Mouse (Mus musculus) lung, embryonic 16.5 days (tissue): Measurements from ENCODE around the gene H2al1m. TPM values are rescaled to one million over a fixed set of nuclear protein-coding genes. Genes with fewer than 3 reads are reported as not detected.
"Not testable (repeated sequence)": the region's sequence is repeated elsewhere in the genome, so short reads cannot be mapped to it uniquely, and the experiment has no call there.

ENCODE experiments used
- ATAC-seq: fragments of 200-750 bp; cut with Nextera tagmentation; 2 replicates; pipeline ENCODE4 v1.8.0; 2017; ENCODE audit warnings: low read depth, mild to moderate bottlenecking, moderate library complexity
- H3K27ac ChIP-seq: fragments of 300-500 bp; sonication (generic); 2 replicates; pipeline ENCODE4 v1.5.1; 2014; ENCODE audit warnings: mild to moderate bottlenecking, control low read depth, low read length
- H3K27me3 ChIP-seq: fragments of 300-500 bp; sonication (generic); 2 replicates; pipeline ENCODE4 v1.6.1; 2014; ENCODE audit warnings: low read depth, low read length, mixed read lengths; ENCODE audit not compliant: control insufficient read depth, insufficient read depth
- H3K36me3 ChIP-seq: fragments of 300-500 bp; sonication (generic); 2 replicates; pipeline ENCODE4 v1.6.1; 2014; ENCODE audit warnings: low read length; ENCODE audit not compliant: control insufficient read depth, insufficient read depth
- H3K4me1 ChIP-seq: fragments of 300-500 bp; sonication (generic); replicated peaks from 2 replicates; pipeline ENCODE4 v1.6.1; 2014; ENCODE audit warnings: low read length, mixed read lengths; ENCODE audit not compliant: control insufficient read depth, insufficient read depth
- H3K4me2 ChIP-seq: fragments of 300-500 bp; sonication (generic); 2 replicates; pipeline ENCODE4 v1.6.1; 2014; ENCODE audit warnings: low read depth, low read length, control low read depth
- H3K4me3 ChIP-seq: fragments of 300-500 bp; sonication (generic); 2 replicates; pipeline ENCODE4 v1.5.1; 2014; ENCODE audit warnings: mild to moderate bottlenecking, low read length, control low read depth
- H3K9ac ChIP-seq: fragments of 300-500 bp; sonication (generic); 2 replicates; pipeline ENCODE4 v1.6.1; 2014; ENCODE audit warnings: low read length, control low read depth
- H3K9me3 ChIP-seq: fragments of 300-500 bp; sonication (generic); 2 replicates; pipeline ENCODE4 v1.6.1; 2016; ENCODE audit warnings: low read length; ENCODE audit not compliant: control insufficient read depth
- WGBS: fragments of 180-500 bp; shearing (Covaris S2); extraction: QIAGEN DNeasy Blood & Tissue Kit; methylation state at CpG from one replicate; pipeline ENCODE4 v1.1.7; 2014; 5-methylcytosine and 5-hydroxymethylcytosine counted together
- polyA plus RNA-seq: library from polyadenylated mRNA; unstranded; fragments of >200 nt; fragmentation: Nextera tagmentation; extraction: Ambion mirVana; gene quantifications from 2 replicates; pipeline ENCODE4 v1.2.1, GENCODE M21; 2015

H2al1m gene
- polyA plus RNA-seq, 1 experiment from 2014 or later: not detected

DNA sequence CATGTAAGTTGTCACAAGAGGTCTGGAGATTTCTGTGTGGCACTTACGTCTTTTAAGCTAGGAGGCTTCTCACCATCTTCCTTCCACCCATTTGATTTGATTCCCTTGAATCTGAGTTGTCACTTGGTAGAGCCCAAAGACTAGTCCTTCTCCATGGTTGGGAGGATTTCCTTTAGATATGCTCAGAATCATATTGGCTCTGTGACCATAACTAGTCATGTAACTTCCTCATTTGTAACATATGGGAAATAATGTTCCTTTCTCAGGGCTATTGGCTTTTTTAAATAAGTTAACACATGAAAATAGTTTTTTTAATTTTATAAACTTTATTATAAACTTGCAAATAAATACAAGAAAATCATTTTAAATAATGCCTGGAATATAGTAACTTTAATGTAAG, 24.3 kb upstream of the H2al1m start:
- Histone ChIP-seq H3K9me3 (no peaks in the 10 kb centered on the region), H3K9ac (no peak overlapping the region), H3K27me3 (no peaks in the 10 kb centered on the region), H3K27ac (no peak overlapping the region), H3K4me2 (no peak overlapping the region), H3K4me1 (no peaks in the 10 kb centered on the region), H3K4me3 (no peak overlapping the region), H3K36me3 (no peaks in the 10 kb centered on the region)
- ATAC-seq: no peak
- 65% methylated on average over 1 of the region's 1 CpGs for WGBS

DNA sequence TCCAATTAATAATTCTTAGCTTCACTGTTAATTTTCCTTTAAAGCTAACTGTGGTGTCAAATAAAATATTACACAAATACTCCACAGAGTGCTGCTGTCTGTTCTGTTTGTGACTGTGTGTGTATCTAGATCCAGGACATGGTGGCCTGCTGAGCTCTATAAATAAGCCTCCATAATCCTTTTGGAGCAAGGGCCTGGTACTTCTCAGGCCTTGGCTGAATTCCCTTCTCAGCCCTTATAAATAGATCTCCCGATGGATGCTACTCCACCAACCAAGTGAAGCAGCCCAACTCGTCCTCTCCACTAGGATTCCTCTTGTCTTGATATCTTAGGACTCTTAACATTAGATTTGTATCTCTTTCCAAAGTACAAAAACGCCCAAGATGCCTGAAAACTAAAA, 12.5 kb upstream of the H2al1m start:
- ATAC-seq: no peak
- no peak overlapping the region for H3K27ac ChIP-seq
- H3K4me1 ChIP-seq: no peaks in the 10 kb centered on the region
- no peak overlapping the region for H3K9ac ChIP-seq
- 48% methylated on average over 3 of the region's 3 CpGs for WGBS
- H3K4me3 ChIP-seq: no peak overlapping the region
- no peak overlapping the region for H3K4me2 ChIP-seq
- H3K9me3 ChIP-seq: no peaks in the 10 kb centered on the region
- no peaks in the 10 kb centered on the region for H3K27me3 ChIP-seq
- no peaks in the 10 kb centered on the region for H3K36me3 ChIP-seq

DNA sequence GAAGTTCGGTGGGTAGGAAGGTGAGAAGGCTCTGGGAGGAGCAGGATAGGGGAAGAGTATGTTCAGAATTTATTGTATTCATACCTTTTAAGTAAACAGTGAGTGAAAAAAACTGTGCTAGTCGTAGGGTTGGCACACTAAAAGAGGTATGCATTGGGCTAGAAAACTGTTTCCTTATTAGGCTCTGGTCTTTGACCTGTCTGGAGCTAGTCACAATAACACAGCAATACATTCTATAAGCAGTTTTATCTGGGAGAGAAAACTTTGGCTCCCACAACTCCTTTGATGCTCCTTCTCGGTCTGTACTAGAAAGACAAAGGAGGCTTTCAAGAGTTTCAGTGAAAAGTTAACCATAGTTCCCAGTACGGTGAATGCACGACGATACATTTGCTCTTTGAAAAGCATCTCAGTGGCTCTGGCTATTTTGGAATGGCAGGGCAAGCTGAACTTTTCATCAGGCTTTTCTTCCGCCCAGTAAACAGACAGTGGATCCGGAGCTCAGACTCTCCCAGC, 11.6 kb upstream of the H2al1m start:
- Histone ChIP-seq H3K4me3 (peak overlapping the region; percentile 60), H3K27ac (peak overlapping the region; percentile 25; the same call in 1 of the 2 replicates), H3K4me2 (peak overlapping the region; percentile 53), H3K9ac (peak overlapping the region; percentile 64), H3K4me1 (no peaks in the 10 kb centered on the region), H3K9me3 (no peaks in the 10 kb centered on the region), H3K27me3 (no peaks in the 10 kb centered on the region), H3K36me3 (no peaks in the 10 kb centered on the region)
- WGBS: 12% methylated on average over 8 of the region's 8 CpGs
- peak; percentile 36 for ATAC-seq

DNA sequence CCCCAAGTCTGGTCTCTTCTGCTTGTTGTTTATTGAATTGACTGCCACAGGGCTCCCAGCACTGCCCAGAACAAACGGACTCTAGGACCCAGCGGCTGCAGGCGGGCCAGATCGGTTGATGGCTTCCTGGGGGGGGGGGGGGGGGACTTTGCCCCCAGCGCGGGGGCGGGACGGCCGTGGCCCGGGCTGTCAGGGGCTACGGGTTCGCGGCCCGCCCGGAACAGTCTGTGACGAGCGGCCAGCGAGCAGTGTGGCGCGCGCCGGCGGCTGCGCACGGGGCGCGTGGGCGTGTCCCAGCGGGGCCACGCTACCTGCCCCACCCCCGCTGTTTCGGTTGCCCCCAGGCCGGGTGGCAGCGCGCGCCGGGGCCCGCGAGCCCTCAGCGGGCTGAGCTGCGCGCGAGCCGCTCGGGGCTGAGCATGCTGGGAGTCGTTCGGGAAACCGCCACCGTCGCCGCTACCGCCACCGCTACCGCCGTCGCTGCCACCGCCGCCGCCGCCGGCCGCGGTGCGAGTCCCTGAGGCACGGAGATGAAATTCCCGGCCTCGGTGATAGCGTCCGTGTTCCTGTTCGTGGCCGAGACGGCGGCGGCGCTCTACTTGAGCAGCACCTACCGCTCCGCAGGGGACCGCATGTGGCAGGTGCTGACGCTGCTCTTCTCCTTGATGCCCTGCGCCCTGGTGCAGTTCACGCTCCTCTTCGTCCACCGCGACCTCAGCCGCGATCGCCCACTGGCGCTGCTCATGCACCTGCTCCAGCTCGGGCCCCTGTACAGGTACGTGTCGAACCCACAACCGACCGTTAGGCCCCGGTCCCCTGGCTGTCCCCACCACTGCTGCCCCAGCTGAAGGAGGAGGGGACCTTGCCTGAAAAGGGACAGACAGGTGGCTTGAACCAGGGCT, 10.9 kb upstream of the H2al1m start, which contains the start of gene Xk:
Gene Xk, plus strand, starts transcription at position 297 of the 902 bp plus-strand sequence.
- Histone ChIP-seq H3K27me3 (no peaks in the 10 kb centered on the region), H3K4me3 (peak within 1 kb of the TSS; percentile 60), H3K36me3 (no peaks in the 10 kb centered on the region), H3K9me3 (no peaks in the 10 kb centered on the region), H3K27ac (peak within 1 kb of the TSS; percentile 25), H3K9ac (peak within 1 kb of the TSS; percentile 64), H3K4me2 (peak within 1 kb of the TSS; percentile 53), H3K4me1 (no peaks in the 10 kb centered on the region)
- peak; percentile 92 for ATAC-seq
- 9% methylated on average over 47 of the region's 94 CpGs for WGBS

DNA sequence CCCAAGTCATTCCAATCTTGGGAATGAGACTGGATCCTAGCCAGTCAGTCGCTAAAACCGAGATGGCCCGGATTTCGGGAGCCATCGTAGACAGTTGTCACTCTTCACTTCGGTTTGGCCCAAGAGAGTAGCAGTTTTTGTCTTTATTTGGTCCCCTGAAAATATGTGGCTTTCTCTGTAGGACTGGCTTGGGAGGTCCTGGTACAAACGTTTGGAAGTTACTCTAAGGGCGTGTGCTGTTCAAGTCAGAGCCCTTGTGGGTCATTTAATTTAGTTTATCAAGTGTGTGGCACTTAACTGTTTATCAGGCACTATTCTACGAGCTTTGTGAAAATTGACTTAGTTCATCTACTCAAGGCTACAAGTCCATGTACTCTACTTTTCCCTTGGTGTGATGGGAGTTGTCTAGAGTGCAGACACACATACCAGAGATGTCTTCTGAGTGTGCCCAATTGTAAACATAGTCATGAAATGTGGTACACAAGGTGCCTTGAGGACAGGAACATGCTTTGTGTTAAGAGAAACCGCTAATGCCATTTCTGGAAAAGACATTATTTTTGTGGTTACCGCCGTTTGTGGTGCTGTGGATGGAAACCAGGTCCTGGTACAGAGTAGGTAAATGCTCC, 10.1 kb upstream of the H2al1m start:
- Histone ChIP-seq H3K9ac (peak overlapping the region; percentile 64; the same call in 1 of the 2 replicates), H3K27me3 (no peaks in the 10 kb centered on the region), H3K36me3 (no peaks in the 10 kb centered on the region), H3K4me3 (peak overlapping the region; percentile 60), H3K4me1 (no peaks in the 10 kb centered on the region), H3K9me3 (no peaks in the 10 kb centered on the region), H3K27ac (no peak overlapping the region), H3K4me2 (peak overlapping the region; percentile 53)
- WGBS: 51% methylated on average over 12 of the region's 12 CpGs
- no peak for ATAC-seq

DNA sequence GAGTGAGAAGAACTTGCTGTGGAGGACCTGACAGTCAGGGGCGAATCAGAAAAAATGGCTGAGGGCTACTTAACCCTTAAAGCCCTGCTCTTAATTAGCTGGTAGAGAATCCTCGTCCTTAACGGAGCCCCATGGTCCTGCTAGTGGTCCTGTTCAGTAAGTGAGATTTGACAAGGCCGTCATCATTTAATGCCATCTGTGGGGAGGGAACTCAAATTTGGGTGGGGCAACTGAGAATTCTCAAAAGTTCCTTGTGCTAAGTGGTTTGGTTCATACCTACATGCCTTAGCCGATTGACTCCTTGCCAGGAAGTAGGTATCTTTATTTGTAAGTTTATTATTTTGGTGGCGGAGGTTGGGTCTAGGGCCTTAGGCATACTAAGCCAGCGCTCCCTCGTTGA, 9.2 kb upstream of the H2al1m start:
- ATAC-seq: no peak
- WGBS: 65% methylated on average over 8 of the region's 8 CpGs
- H3K4me3 ChIP-seq: no peak overlapping the region

DNA sequence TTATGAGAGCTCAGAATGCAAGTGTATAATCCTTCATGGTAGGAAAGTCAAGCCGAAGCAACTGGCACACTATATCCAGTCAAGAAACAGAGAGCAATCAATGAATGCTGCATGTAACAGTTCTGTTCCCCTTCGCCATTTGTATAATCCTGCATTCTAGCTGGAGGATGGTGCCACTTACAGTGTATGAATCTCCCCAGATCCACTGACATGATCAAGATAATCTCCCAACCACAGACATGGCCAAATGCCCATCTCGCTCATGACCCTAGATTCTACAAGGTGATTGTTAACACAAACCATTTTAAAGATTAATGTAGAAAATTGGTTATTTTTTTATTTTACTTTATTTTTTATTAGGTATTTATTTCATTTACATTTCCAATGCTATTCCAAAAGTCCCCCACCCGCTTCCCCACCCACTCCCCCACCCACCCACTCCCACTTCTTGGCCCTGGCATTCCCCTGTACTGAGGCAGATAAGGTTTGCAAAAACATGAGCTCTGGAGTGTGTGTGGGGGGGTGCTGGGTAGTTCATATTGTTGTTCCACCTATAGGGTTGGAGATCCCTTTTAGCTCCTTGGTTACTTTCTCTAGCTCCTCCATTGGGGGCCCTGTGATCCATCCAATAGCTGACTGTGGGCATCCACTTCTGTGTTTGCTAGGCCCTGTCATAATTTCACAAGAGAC, 9.7 kb downstream of the H2al1m start:
- H3K4me2 ChIP-seq, ATAC-seq, H3K27ac ChIP-seq, H3K36me3 ChIP-seq, H3K27me3 ChIP-seq, H3K9ac ChIP-seq, H3K9me3 ChIP-seq, H3K4me1 ChIP-seq, H3K4me3 ChIP-seq: not testable (repeated sequence)
- 88% methylated on average over 3 of the region's 4 CpGs for WGBS

More for the DNA sequence above, 9.2 kb upstream of the H2al1m start:
- Histone ChIP-seq H3K9me3 (no peaks in the 10 kb centered on the region), H3K27me3 (no peaks in the 10 kb centered on the region), H3K27ac (no peak overlapping the region), H3K9ac (no peak overlapping the region), H3K4me2 (no peak overlapping the region), H3K4me1 (no peaks in the 10 kb centered on the region), H3K36me3 (no peaks in the 10 kb centered on the region)

DNA sequence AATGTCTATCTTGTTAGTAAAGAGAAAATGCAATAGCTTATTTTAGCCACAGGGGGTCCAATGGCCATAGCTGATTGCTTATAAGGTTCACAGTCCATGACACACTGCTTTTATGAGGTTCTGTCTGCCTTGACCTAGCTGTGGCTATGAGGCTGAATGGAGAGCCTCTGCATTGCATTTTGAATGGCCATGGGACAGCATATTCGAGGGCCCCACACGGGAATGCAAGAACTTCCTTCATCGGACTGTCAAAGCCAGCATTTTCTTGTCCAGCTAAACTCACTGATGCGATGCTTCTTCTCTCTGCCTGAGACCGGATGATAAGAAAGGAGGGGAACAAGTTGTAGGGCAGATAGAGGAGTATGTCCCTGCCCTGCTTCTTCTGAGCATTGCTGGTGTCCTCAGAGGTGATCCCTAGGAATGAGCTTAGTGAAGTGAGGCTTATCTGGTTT, 14.9 kb downstream of the H2al1m start:
- Histone ChIP-seq H3K4me3 (no peak overlapping the region), H3K27me3 (no peaks in the 10 kb centered on the region), H3K9me3 (no peaks in the 10 kb centered on the region), H3K4me1 (no peaks in the 10 kb centered on the region), H3K9ac (no peak overlapping the region), H3K36me3 (no peaks in the 10 kb centered on the region), H3K4me2 (no peak overlapping the region), H3K27ac (no peak overlapping the region)
- 85% methylated on average over 5 of the region's 5 CpGs for WGBS
- no peak for ATAC-seq

DNA sequence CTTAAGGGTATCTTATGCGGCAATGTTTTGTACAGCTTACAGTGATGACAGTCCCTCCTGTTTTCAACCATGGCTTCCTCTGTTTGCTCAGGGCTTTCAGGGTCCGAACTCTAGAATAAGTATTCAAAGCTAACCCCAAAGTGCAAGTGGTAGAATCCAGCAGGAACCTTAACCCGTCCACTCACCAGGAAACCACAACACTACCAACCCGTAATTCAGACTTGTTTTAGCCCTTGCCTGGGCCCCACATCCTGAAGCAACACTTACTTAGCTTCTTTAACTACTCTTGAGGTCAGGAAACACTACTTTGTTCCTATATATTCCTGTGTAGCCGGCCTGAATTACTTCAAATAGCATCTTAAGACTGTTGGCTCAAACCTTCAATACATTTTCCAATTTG, 19.2 kb downstream of the H2al1m start:
- 72% methylated on average over 5 of the region's 5 CpGs for WGBS
- Histone ChIP-seq H3K27me3 (no peaks in the 10 kb centered on the region), H3K4me3 (no peak overlapping the region), H3K27ac (no peak overlapping the region), H3K36me3 (no peaks in the 10 kb centered on the region), H3K9me3 (no peaks in the 10 kb centered on the region), H3K4me2 (no peak overlapping the region), H3K4me1 (no peaks in the 10 kb centered on the region), H3K9ac (no peak overlapping the region)
- no peak for ATAC-seq
